Mouse (Mus musculus): ENCODE measurements around the gene Ptprn2.

Gene Ptprn2

DNA sequence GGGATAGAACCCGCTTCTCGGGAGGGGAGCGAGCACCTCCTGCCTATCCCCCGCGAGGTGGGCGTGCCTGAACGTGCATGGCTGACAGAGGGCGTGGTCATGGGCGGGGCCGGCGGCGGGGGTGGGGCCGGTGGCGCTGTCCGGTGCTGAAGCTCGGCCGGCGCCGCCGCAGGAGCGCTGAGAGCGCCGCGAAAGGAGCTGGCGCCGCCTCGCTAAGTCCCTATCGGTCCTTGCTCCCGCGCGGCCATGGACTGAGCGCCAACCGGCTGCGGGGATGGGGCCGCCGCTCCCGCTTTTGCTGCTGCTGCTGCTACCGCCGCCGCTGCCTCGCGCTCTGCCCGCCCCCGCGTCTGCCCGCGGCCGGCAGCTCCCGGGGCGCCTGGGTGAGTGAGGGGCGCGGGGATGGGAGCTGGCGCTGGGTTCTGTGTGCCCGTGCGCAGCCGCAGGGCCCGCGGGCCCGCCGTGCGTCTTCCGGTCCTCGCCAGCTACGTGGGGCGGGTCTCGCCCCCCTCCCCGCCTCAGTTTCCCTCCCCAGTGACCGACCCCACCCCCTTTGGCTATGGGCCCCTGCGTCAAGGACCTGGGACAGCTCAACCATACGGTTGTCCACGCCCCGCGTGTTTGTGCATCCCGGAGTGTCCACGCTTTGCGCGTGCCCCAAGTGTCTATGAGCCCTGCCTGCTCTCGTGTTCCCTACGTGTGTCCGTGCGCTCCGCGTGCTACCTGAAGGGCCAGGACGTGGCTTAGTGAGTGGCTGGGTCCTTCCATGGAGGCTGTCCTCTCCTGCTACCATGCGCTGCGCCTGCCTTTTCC, at the start of gene Ptprn2:
Ptprn2 (plus strand) TSS at position 130 of the 813 bp plus-strand sequence.
- no peak for DNase-seq (ENCODE audit: extremely low read depth, low read depth, low spot score)

DNA sequence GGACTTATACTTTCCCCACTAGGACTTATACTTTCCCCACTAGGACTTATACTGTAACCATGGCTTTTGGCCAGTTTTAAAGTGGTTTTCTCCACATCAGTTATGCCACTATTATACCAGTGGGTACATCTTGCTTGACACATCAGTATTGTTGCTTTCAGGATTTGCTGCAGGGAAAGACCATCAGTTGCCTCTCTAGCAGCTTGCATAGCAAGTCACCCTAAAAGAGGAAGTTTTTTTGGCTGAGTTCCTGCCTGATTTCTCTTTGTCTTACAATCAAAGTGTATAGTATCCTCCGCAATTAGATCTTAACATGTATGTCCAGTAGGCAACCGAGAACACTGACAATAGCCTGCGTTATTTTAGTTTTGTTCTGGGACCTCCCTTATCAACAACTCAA, 49.4 kb upstream of the Ptprn2 start:
- DNase-seq (ENCODE audit: extremely low read depth, low read depth, low spot score) = no peak

DNA sequence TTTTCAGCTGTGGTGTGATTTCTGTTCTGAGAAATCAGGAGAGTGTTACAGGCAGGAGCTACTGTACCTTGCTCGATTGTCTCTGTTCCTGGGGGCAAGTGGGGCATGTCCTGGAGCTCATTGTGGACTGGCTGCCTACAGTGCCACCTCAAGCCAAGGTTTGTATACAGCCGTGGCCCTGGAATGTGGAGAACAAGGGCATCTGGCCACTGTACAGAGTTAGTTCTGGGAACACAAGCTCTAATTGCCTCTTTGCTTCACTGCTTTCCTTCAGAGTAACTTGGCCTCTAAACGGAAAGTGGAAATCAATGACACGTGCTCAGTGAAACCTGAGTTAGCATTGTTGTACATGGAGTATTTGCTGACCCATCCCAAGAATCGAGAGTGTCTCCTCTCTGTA, 46.9 kb upstream of the Ptprn2 start:
- DNase-seq (ENCODE audit: extremely low read depth, low read depth, low spot score) = no peak

DNA sequence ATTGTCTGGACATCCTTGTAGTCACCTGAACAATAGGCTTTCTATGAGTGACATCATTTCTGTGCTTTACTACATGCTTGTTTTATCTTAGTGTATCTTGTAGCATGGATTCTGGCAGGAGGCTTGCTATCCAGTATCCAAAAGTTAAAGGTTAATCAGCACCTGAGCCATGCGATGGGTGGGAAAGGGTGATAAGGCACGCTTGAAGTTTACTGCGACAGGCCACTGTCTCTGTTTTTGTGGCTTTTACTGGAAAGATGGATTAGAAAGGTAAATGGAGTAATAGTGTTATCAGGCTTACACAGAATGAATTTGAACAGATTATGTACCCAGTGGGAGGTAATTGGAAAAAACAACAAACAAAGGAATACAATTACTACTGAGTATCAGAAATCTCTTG, 43.3 kb upstream of the Ptprn2 start:
- no peak for DNase-seq (ENCODE audit: extremely low read depth, low read depth, low spot score)

DNA sequence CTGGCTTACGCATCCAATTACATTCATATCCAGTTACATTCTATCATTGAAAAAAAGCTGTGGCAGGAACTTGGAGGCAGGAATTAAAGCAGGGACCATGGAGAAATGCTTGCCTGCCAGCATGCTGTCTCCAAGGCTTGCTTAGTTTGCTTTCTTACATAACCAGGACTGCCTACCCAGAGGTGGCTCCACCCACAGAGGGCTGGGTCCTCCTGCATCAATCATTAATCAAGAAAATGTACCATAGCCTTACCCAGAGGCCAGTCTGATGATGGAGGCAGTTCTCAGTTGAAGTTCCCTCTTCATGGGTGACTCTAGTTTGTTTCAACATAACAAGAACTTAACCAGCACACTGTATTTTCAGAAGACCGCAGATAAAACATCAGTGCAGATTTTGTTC, 36.0 kb upstream of the Ptprn2 start:
- no peak for DNase-seq (ENCODE audit: extremely low read depth, low read depth, low spot score)

DNA sequence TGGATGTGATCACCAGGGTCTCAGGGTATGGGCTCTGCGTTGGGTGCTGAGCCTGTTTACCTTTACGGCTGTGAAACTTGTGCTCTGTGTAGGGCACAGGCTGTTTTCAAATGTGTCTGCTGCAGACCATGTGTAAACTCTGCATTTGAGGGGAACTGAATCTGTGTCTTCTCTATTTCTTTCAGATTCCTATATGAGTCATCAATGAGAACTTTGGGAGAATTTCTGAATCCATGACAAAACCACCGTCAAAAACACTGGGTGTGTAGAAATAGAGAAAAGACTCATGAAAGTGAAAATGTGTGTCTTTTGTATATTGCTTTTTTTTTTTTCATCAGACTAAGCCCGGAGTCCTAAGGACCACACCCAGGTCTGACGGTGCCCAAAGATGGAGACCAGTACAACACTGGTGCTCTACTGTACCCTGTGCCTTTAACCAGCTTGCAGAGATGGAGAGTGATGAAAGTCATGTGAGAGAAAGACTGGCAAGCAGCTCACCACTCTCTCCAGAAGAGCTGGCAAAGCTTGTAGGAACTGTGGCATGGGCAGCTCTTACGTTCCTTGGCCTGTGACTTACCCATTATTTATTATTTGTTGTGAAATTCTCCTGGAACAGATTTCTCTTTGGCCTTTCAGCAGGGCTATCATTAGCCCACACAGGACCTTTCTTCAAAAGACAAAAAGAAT, 25.0 kb upstream of the Ptprn2 start:
- no peak for DNase-seq (ENCODE audit: extremely low read depth, low read depth, low spot score)

DNA sequence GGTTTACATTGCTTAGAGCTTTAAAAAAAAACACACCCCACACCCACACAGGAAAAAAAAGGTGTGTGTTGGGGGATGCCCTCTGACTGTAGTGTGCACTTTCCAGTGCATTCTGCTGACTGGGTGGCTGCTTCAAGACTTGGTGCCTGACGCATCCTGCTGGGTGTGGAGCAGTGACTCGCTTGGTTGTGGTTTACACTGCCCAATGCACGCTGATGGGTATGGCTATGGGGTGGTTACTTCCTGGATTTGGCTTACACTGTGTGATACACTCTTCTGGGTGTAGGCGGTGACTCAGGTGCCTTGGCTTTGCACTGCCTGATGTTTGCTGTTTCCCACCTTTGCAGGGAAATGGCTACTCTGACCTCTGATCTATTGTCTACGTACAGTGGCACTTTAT, 18.5 kb upstream of the Ptprn2 start:
- DNase-seq (ENCODE audit: extremely low read depth, low read depth, low spot score) = no peak

DNA sequence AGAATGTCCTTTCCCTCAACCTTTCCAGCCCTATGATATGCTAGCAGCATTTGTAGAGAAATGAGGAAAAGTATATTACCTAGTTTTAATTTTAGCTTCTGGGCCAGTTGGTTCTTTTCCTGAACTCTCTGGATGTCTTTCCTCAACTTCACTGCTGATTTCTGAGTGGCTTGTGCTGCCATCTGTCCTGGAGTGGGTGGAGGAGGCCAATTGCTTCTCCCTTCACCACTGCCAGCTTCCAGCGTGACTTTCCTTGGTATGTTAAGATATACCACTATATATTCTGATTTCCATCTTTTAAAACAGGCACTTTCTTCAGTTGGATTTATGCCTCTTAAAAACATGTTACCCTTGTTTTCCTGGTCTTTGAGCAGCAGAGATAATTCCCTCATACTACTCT, 17.2 kb upstream of the Ptprn2 start:
- no peak for DNase-seq (ENCODE audit: extremely low read depth, low read depth, low spot score)

DNA sequence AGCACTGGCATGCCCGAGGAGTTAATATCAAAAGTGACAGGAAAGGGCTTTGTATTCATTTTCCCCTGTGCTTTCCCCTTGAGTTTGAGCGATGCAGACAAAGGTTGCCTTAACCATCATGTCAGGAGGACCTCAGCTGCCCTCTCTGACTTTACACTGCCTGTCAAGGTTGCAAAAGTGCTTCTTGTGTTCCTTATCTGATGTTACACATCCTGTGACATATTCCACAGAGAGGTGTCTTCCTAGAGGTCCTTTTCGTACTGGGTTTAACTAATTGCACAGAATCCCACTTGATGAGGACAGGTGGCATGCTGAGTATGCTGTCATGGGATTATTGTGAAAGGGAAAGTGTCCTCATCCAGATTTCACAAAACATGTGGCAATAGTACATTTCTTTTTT, 16.4 kb upstream of the Ptprn2 start:
- no peak for DNase-seq (ENCODE audit: extremely low read depth, low read depth, low spot score)

DNA sequence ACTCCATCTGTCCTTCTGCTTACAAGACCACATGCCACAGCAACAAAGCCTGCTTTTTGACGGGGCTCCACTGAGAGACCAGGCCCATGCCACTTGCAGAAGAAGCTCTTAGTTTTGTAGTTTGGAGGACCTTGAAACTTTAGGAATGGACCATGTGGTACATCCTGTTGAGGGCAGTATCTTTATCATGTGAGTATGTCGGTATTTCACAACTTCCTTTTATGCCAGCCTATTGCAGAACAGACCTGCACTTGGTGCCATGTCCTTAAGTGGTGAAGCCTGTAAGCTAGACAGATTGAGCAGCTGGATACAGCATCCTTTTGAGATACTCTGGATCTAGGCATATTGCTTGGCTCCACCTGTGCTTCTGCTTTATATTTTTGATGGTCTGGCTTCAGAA, 12.3 kb upstream of the Ptprn2 start:
- no peak for DNase-seq (ENCODE audit: extremely low read depth, low read depth, low spot score)

DNA sequence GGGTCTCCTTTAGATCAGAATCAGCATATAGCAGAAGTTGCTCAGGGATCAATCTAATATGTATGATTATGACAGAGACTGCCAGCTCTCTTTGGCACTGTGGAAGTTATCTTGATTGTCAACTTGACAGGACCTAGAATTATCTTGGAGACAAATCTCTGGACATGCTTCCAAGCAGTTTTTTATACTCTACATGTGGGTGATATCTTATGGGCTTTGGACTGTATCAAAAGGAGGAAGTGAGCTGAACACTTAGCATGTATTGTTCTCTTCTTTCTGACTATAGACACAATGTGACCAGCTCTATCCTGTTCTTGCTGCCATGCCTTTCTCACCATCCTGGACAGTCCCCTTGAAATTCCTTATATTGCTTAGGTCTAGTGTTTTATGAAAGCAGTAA, 11.8 kb upstream of the Ptprn2 start:
- DNase-seq (ENCODE audit: extremely low read depth, low read depth, low spot score) = no peak

DNA sequence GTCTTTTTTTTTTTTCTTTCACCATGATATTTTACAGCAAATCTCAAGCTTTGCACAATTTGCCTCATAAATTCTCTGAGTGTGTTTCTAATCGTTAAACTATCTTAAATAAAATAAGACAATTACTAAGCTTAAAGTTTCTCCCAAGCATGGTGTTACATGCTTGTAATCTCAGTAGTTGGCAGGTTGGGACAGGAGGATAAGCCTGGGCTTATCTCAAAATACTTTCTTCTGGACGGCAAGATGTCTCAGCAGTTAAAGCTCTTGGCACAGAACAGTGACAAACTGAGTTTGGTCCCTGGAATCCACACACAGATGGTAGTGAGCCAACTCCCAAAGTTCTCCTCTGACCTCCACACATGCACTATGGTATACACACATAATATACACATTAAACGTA, 10.8 kb upstream of the Ptprn2 start:
- DNase-seq (ENCODE audit: extremely low read depth, low read depth, low spot score) = no peak

DNA sequence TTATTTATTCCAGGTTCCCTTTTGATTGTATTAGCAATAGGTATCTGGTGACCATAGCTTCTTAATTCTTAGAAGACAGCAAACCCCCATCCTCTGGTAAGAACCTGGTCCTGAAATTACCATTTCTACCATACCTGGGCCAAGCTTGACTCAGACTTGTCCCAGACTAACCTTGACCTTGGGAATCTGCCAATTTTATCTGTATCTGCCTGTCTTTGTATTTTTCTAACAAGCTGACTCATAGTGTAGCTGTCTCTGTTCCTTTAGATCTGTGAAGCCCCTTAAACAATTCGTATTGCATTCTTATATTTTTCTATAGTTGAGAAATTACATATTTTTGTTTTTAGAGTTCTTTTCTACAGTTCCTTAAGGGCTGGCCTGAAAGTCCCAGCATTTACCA, 6.7 kb upstream of the Ptprn2 start:
- DNase-seq (ENCODE audit: extremely low read depth, low read depth, low spot score) = no peak

DNA sequence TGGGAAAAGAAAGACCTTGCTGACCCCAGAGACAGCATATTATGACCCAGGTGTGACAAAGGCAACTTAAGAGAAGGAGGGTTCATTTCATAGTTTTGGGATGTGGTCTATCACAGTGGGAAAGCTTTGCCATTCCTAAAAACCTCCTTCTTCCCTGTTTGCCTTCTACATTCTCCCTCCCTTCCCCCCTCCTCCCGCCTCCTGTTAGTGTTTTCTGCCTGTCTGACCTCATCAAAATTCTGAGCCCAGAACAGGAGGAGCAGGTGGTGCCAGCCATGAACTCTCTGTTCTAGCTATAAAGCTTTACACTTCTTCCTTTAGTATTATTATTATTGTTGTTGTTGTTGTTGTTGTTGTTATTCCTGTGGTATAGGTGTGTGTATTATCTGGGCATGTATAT, 3.6 kb upstream of the Ptprn2 start:
- DNase-seq (ENCODE audit: extremely low read depth, low read depth, low spot score) = no peak

DNA sequence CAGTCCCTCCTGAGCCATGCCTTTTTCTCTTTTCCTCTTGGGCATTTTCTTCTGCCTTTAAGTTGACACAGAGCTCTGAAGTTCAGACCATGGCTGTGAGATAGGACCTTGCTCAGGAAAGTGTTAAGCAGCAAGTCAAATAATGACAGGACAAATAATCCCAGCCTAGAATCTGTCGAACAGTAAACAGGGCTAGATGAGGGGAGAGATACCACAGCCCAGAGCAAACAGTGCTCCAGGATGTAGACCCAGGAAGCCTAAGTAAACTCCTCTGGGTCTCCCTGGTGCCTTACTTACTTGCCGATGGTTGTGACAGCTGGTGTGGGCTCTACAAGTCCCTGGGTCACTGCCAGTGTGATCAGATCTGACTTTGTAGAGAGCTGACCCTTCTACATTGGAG, 1.9 kb upstream of the Ptprn2 start:
- DNase-seq (ENCODE audit: extremely low read depth, low read depth, low spot score) = no peak

DNA sequence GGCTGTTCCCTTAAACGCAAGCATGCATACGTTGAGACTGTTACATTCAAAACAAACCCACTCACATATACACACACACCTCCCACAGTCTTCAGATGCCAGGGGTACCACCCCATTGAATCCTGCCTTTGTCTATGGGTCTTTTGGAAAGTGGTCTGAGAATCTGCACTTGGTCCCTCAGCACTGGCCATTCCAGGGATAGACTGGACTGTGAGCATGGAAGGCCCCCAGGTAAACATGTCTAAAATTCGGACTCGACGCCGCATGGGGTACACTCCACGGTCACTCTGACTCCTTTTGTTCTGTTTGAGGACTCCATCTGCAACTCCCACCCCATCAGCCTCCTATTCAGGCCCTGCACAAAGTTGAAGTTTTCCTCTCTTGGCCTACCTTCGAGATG, 529 bp upstream of the Ptprn2 start:
- DNase-seq (ENCODE audit: extremely low read depth, low read depth, low spot score) = no peak

DNA sequence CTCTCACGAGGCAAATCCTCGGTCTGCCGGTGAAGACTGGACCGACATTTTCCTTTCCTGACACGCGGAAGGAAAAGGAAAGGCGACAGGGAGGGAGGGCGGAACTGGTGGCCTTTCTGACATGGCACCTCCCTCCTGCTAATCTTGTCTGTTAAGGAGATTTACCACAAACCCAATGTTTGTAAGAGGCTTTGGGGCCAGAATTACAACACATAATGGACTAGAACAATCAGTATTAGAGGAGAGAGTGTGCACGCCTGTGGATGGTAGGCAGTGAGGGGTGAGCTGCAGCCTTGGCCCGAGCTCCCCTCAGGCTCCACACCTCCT, 847 bp downstream of the Ptprn2 start:
- DNase-seq (ENCODE audit: extremely low read depth, low read depth, low spot score) = no peak

DNA sequence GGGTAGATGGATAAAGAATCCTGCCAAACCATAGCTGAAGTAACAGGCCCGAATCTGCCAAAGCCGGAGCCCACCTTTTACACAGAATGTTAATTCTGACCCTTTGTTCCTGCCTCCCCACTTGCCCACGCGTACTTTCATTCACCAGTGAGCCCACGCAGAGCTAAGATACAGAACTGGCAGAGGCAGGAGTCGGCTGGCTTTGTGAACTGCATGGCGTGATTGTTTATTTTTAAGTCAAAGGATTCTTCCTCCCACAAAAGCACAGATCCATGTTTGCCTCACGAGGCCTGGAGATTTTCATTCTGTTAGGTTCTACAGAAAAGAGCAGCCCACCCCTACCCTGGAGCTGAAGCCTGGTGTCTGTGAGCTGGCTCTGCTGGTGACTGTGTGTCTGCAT, 3.3 kb downstream of the Ptprn2 start:
- no peak for DNase-seq (ENCODE audit: extremely low read depth, low read depth, low spot score)

DNA sequence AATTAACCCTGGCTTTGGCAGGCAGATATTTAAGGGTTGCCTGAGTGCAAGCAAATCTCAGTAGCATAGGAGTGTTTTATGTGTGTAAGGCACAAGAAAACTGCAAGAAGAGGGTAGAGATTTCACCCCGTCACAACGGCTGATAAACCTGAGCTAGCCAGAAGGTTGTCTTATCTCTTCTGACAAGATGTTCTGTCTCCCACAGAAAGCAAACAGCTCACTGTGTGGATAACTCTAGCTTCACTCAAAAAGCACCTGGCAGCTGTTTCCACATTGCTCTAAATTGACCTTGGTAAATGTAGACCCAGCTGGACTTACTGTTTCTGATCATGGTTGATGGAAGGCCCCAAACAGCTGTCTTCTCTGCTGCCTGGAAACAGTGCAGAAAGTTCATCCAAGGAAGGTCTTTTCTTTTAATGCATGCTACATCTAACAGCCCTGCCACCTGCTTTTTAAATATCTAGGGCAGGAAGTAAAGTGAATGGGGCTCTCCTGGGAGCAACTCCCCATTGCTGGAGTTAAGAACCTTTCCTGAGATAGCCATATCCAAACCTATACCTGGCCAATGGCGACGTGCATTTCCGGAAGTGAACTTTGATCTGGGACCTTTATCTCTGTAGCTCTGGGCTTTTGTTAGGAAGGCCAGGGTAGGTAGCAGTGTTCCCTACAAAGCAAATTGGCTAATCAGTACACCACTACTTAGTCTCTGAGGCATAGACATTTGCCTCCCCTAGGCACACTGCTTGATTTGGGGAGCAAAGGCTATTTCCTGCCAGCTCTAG, 5.2 kb downstream of the Ptprn2 start:
- no peak for DNase-seq (ENCODE audit: extremely low read depth, low read depth, low spot score)

DNA sequence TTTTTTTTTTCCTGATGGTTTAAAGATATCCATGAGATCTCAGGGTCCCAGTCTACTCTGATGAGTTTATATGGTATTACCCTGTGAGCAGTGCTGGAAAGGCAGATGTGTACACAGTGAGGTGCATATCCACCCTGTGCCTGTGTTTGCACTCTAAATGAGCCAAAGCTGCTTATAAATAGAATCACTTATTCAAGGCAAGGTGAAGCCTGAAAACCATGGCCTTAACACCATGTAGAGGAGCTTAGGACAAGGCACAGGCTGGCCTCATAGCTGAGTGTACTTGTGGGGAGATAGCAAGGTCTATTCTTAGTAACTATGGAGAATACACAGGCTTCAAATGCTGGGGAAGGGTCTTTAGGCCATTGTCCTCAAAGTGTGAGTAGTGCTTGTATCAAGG, 13.1 kb downstream of the Ptprn2 start:
- no peak for DNase-seq (ENCODE audit: extremely low read depth, low read depth, low spot score)

DNA sequence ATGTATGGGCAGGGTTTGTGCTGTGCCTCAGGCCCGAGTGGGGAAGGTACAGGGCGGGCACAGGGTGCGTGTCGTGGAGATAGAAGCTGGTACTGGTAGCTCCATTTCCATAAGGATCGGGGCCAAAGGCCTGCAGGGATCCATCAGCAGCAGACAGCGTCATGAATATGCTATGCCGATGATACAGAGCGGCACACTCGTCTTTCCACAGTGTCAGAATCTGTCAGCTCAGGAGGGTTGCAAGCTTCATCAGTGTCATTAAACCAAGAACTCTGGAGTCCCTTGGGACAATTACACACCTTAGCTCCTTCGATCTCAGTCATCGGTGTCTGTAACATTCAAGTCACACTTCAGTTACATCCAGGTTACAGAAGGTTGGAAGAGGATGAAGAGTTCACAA, 15.1 kb downstream of the Ptprn2 start:
- DNase-seq (ENCODE audit: extremely low read depth, low read depth, low spot score) = no peak

DNA sequence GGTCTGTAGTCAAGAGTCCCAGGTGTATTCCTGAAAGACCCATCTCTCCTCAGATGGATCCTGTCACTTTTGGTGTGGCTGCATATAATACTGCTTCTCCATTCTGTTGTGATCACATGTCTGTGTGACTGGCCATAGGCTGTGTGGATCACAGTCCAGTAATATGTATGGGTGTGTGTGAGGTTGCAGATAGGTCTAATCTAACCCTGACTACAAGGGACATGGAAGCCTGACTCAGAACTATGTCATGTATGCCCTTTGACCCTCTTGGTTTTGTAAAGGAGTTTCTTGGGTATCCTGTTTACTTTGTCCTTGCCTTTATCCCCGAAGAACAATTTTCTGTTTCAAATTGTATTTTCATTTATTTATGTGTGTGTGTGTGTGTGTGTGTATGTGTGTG, 27.0 kb downstream of the Ptprn2 start:
- no peak for DNase-seq (ENCODE audit: extremely low read depth, low read depth, low spot score)
